Mouse (Mus musculus): ENCODE measurements around the gene Bank1. TPM values are rescaled to one million over a fixed set of nuclear protein-coding genes. Genes with fewer than 3 reads are reported as not detected.

The Bank1 gene
- polyA plus RNA-seq, 1 experiment from 2014 or later, result 0.51 TPM

- ATAC-seq (no peak), DNase-seq (ENCODE audit: low spot score) (no peak)
- H3K27ac ChIP-seq (ENCODE audit: low read length), result no peak overlapping the region
- H3K9me3 ChIP-seq (ENCODE audit: low read length), result no peaks in the 10 kb centered on the region
- H3K27me3 ChIP-seq (replicated peaks; ENCODE audit: insufficient read depth, low read length), result no peaks in the 10 kb centered on the region
- H3K4me1 ChIP-seq (ENCODE audit: insufficient read depth, low read depth, low read length), result no peaks in the 10 kb centered on the region
- H3K36me3 ChIP-seq (ENCODE audit: insufficient read depth, low read length), result no peaks in the 10 kb centered on the region
- H3K9ac ChIP-seq (replicated peaks; ENCODE audit: low read depth), result no peak overlapping the region
- no peak overlapping the region for H3K4me2 ChIP-seq (replicated peaks; ENCODE audit: low read depth, low read length)
- H3K4me3 ChIP-seq (ENCODE audit: low read depth, low read length), result no peak overlapping the region
- WGBS, result 80% methylated on average over 2 of the region's 2 CpGs
- TF ChIP-seq EP300 (IDR thresholded peaks at IDR 0.05) (no peak), CTCF (IDR thresholded peaks at IDR 0.05) (no peak)
These were observed 222.5 kb downstream of the Bank1 start for GRCm38 (mm10) chr3:136103339-136103738.

- Histone ChIP-seq H3K9me3 (ENCODE audit: low read length) (no peaks in the 10 kb centered on the region), H3K27ac (ENCODE audit: low read length) (no peak overlapping the region), H3K4me2 (replicated peaks; ENCODE audit: low read depth, low read length) (no peak overlapping the region), H3K27me3 (replicated peaks; ENCODE audit: insufficient read depth, low read length) (no peaks in the 10 kb centered on the region), H3K4me3 (ENCODE audit: low read depth, low read length) (no peak overlapping the region), H3K4me1 (ENCODE audit: insufficient read depth, low read depth, low read length) (no peaks in the 10 kb centered on the region), H3K9ac (replicated peaks; ENCODE audit: low read depth) (no peak overlapping the region), H3K36me3 (ENCODE audit: insufficient read depth, low read length) (no peaks in the 10 kb centered on the region)
- WGBS, result 77% methylated on average over 5 of the region's 5 CpGs
- DNase-seq (ENCODE audit: low spot score), result no peak
- TF ChIP-seq EP300 (IDR thresholded peaks at IDR 0.05), result no peak
- ATAC-seq, result no peak
These were observed 224.8 kb downstream of the Bank1 start for GRCm38 (mm10) chr3:136100973-136101500.

- TF ChIP-seq CTCF (IDR thresholded peaks at IDR 0.05) (no peak), EP300 (IDR thresholded peaks at IDR 0.05) (no peak)
- DNase-seq (ENCODE audit: low spot score) (no peak), ATAC-seq (no peak)
- 71% methylated on average over 8 of the region's 8 CpGs for WGBS
- Histone ChIP-seq H3K4me3 (ENCODE audit: low read depth, low read length) (no peak overlapping the region), H3K9ac (replicated peaks; ENCODE audit: low read depth) (no peak overlapping the region), H3K27ac (ENCODE audit: low read length) (no peak overlapping the region), H3K4me1 (ENCODE audit: insufficient read depth, low read depth, low read length) (no peaks in the 10 kb centered on the region), H3K36me3 (ENCODE audit: insufficient read depth, low read length) (no peaks in the 10 kb centered on the region), H3K27me3 (replicated peaks; ENCODE audit: insufficient read depth, low read length) (no peaks in the 10 kb centered on the region), H3K4me2 (replicated peaks; ENCODE audit: low read depth, low read length) (no peak overlapping the region), H3K9me3 (ENCODE audit: low read length) (no peaks in the 10 kb centered on the region)
These were observed 225.6 kb downstream of the Bank1 start for GRCm38 (mm10) chr3:136100292-136100691.

GRCm38 (mm10) chr3:136086948-136087660, 238.8 kb downstream of the Bank1 start:
- Histone ChIP-seq H3K9me3 (ENCODE audit: low read length) (no peaks in the 10 kb centered on the region), H3K4me3 (ENCODE audit: low read depth, low read length) (no peak overlapping the region), H3K27ac (ENCODE audit: low read length) (no peak overlapping the region), H3K9ac (replicated peaks; ENCODE audit: low read depth) (no peak overlapping the region), H3K4me2 (replicated peaks; ENCODE audit: low read depth, low read length) (no peak overlapping the region), H3K4me1 (ENCODE audit: insufficient read depth, low read depth, low read length) (no peaks in the 10 kb centered on the region), H3K27me3 (replicated peaks; ENCODE audit: insufficient read depth, low read length) (no peaks in the 10 kb centered on the region), H3K36me3 (ENCODE audit: insufficient read depth, low read length) (no peaks in the 10 kb centered on the region)
- DNase-seq (ENCODE audit: low spot score) (no peak), ATAC-seq (no peak)
- WGBS, result 69% methylated on average over 7 of the region's 7 CpGs
- TF ChIP-seq EP300 (IDR thresholded peaks at IDR 0.05), result no peak
- no peak for TF ChIP-seq CTCF (IDR thresholded peaks at IDR 0.05)

- no peaks in the 10 kb centered on the region for H3K36me3 ChIP-seq (ENCODE audit: insufficient read depth, low read length)
- H3K4me1 ChIP-seq (ENCODE audit: insufficient read depth, low read depth, low read length), result no peaks in the 10 kb centered on the region
- no peak for DNase-seq (ENCODE audit: low spot score)
- no peak overlapping the region for H3K4me3 ChIP-seq (ENCODE audit: low read depth, low read length)
- H3K27me3 ChIP-seq (replicated peaks; ENCODE audit: insufficient read depth, low read length), result no peaks in the 10 kb centered on the region
- no peak for TF ChIP-seq CTCF (IDR thresholded peaks at IDR 0.05)
- no peak for TF ChIP-seq EP300 (IDR thresholded peaks at IDR 0.05)
- H3K9ac ChIP-seq (replicated peaks; ENCODE audit: low read depth), result no peak overlapping the region
- 54% methylated on average over 5 of the region's 5 CpGs for WGBS
- H3K27ac ChIP-seq (ENCODE audit: low read length), result no peak overlapping the region
- no peak overlapping the region for H3K4me2 ChIP-seq (replicated peaks; ENCODE audit: low read depth, low read length)
- no peaks in the 10 kb centered on the region for H3K9me3 ChIP-seq (ENCODE audit: low read length)
- ATAC-seq, result no peak
These were observed 239.4 kb downstream of the Bank1 start for GRCm38 (mm10) chr3:136086431-136086830.

GRCm38 (mm10) chr3:136085077-136085476, 240.8 kb downstream of the Bank1 start:
- WGBS, result 57% methylated on average over 1 of the region's 1 CpGs
- no peak overlapping the region for H3K4me3 ChIP-seq (ENCODE audit: low read depth, low read length)
- DNase-seq (ENCODE audit: low spot score) (no peak), ATAC-seq (no peak)
- H3K9me3 ChIP-seq (ENCODE audit: low read length), result no peaks in the 10 kb centered on the region
- no peak overlapping the region for H3K9ac ChIP-seq (replicated peaks; ENCODE audit: low read depth)
- no peaks in the 10 kb centered on the region for H3K4me1 ChIP-seq (ENCODE audit: insufficient read depth, low read depth, low read length)
- TF ChIP-seq EP300 (IDR thresholded peaks at IDR 0.05) (no peak), CTCF (IDR thresholded peaks at IDR 0.05) (no peak)
- H3K27me3 ChIP-seq (replicated peaks; ENCODE audit: insufficient read depth, low read length), result no peaks in the 10 kb centered on the region
- H3K36me3 ChIP-seq (ENCODE audit: insufficient read depth, low read length), result no peaks in the 10 kb centered on the region
- no peak overlapping the region for H3K27ac ChIP-seq (ENCODE audit: low read length)
- H3K4me2 ChIP-seq (replicated peaks; ENCODE audit: low read depth, low read length), result no peak overlapping the region

Measured in lung, postnatal 0 days (tissue).